Mouse (Mus musculus): ENCODE results near the gene Lrig1. TPM values are rescaled to one million over a fixed set of nuclear protein-coding genes. Genes with fewer than 3 reads are reported as not detected.

Lrig1 gene
- polyA plus RNA-seq, 1 experiment: 12.1 TPM

DNA sequence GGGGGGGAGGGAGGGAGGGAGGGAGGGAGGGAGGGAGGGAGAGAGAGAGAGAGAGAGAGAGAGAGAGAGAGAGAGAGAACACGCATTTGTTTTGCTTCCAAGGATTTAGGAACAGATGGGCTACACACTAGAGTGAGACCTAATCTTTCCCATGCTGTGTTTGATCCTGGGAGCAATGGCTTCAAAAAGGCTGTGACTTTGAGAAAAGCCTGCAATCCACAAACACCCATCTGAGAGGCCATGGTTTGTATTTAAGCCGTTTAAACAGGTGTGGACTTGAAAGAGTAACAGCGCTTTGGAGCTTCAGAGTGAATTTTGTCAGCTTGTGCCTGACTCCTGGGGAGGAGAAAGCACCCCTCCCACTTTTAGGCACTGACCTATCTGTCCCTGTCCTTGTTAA, 29.2 kb upstream of the Lrig1 start:
- 67% methylated on average over 3 of the region's 3 CpGs for WGBS
- Histone ChIP-seq H3K27me3 (replicated peaks; ENCODE audit: control insufficient read depth, insufficient read depth, low read length) (no peaks in the 10 kb centered on the region), H3K36me3 (ENCODE audit: control insufficient read depth, insufficient read depth, low read length) (no peaks in the 10 kb centered on the region), H3K4me1 (ENCODE audit: control insufficient read depth, insufficient read depth, low read length) (peaks cover 5% of the 10 kb centered on the region; the same call in 1 of the 2 replicates), H3K27ac (ENCODE audit: insufficient read depth, low read depth, low read length) (no peak overlapping the region), H3K4me3 (ENCODE audit: insufficient read depth, low read depth, low read length) (no peak overlapping the region)
- DNase-seq: no peak
- no peak for TF ChIP-seq POLR2A (IDR thresholded peaks at IDR 0.05; ENCODE audit: low read depth, low read length)
- TF ChIP-seq CTCF (conservative IDR thresholded peaks at IDR 0.05; ENCODE audit: insufficient read depth, insufficient read length, low read depth, low read length): no peak

- TF ChIP-seq CTCF (conservative IDR thresholded peaks at IDR 0.05; ENCODE audit: insufficient read depth, insufficient read length, low read depth, low read length) (no peak), POLR2A (IDR thresholded peaks at IDR 0.05; ENCODE audit: low read depth, low read length) (no peak)
These were observed 24.7 kb upstream of the Lrig1 start for GRCm38 (mm10) chr6:94724612-94725011.

GRCm38 (mm10) chr6:94718607-94719346, 18.8 kb upstream of the Lrig1 start:
- 81% methylated on average over 15 of the region's 15 CpGs for WGBS
- DNase-seq: no peak
- TF ChIP-seq CTCF (conservative IDR thresholded peaks at IDR 0.05; ENCODE audit: insufficient read depth, insufficient read length, low read depth, low read length): no peak
- no peak for TF ChIP-seq POLR2A (IDR thresholded peaks at IDR 0.05; ENCODE audit: low read depth, low read length)
- Histone ChIP-seq H3K36me3 (ENCODE audit: control insufficient read depth, insufficient read depth, low read length) (no peaks in the 10 kb centered on the region), H3K4me3 (ENCODE audit: insufficient read depth, low read depth, low read length) (no peak overlapping the region), H3K27me3 (replicated peaks; ENCODE audit: control insufficient read depth, insufficient read depth, low read length) (no peaks in the 10 kb centered on the region), H3K27ac (ENCODE audit: insufficient read depth, low read depth, low read length) (no peak overlapping the region), H3K4me1 (ENCODE audit: control insufficient read depth, insufficient read depth, low read length) (no peaks in the 10 kb centered on the region; the same call in 1 of the 2 replicates)

More at GRCm38 (mm10) chr6:94724612-94725011, 24.7 kb upstream of the Lrig1 start:
- DNase-seq: no peak
- H3K27me3 ChIP-seq (replicated peaks; ENCODE audit: control insufficient read depth, insufficient read depth, low read length): no peaks in the 10 kb centered on the region
- no peaks in the 10 kb centered on the region for H3K36me3 ChIP-seq (ENCODE audit: control insufficient read depth, insufficient read depth, low read length)
- H3K4me3 ChIP-seq (ENCODE audit: insufficient read depth, low read depth, low read length): no peak overlapping the region
- no peaks in the 10 kb centered on the region; the same call in 1 of the 2 replicates for H3K4me1 ChIP-seq (ENCODE audit: control insufficient read depth, insufficient read depth, low read length)
- H3K27ac ChIP-seq (ENCODE audit: insufficient read depth, low read depth, low read length): no peak overlapping the region
- 51% methylated on average over 1 of the region's 1 CpGs for WGBS

GRCm38 (mm10) chr6:94717705-94718489, 17.9 kb upstream of the Lrig1 start:
- H3K27me3 ChIP-seq (replicated peaks; ENCODE audit: control insufficient read depth, insufficient read depth, low read length): no peaks in the 10 kb centered on the region
- no peak overlapping the region for H3K4me3 ChIP-seq (ENCODE audit: insufficient read depth, low read depth, low read length)
- WGBS: 49% methylated on average over 7 of the region's 7 CpGs
- H3K27ac ChIP-seq (ENCODE audit: insufficient read depth, low read depth, low read length): no peak overlapping the region
- no peaks in the 10 kb centered on the region; the same call in 1 of the 2 replicates for H3K4me1 ChIP-seq (ENCODE audit: control insufficient read depth, insufficient read depth, low read length)
- H3K36me3 ChIP-seq (ENCODE audit: control insufficient read depth, insufficient read depth, low read length): no peaks in the 10 kb centered on the region
- peak; percentile 28 for DNase-seq
- TF ChIP-seq POLR2A (IDR thresholded peaks at IDR 0.05; ENCODE audit: low read depth, low read length) (no peak), CTCF (conservative IDR thresholded peaks at IDR 0.05; ENCODE audit: insufficient read depth, insufficient read length, low read depth, low read length) (no peak)

DNA sequence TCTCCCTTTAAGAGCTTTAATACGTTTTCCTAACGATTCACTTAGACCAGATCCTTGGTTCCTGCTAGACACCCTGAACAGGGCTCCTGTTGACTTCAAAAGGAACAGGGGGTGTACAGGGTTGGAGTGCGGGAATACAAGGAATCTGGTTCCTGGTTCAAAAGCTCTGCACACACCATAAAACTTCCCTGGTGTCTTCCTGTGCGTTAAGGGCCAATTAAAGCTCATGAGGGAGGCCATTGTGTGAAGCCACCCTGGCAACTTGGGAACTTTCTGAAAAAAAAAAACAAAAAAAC, 15.6 kb upstream of the Lrig1 start:
- no peak for TF ChIP-seq CTCF (conservative IDR thresholded peaks at IDR 0.05; ENCODE audit: insufficient read depth, insufficient read length, low read depth, low read length)
- TF ChIP-seq POLR2A (IDR thresholded peaks at IDR 0.05; ENCODE audit: low read depth, low read length): no peak
- H3K4me1 ChIP-seq (ENCODE audit: control insufficient read depth, insufficient read depth, low read length): no peaks in the 10 kb centered on the region; the same call in 1 of the 2 replicates
- H3K36me3 ChIP-seq (ENCODE audit: control insufficient read depth, insufficient read depth, low read length): no peaks in the 10 kb centered on the region
- no peaks in the 10 kb centered on the region for H3K27me3 ChIP-seq (replicated peaks; ENCODE audit: control insufficient read depth, insufficient read depth, low read length)
- no peak overlapping the region for H3K27ac ChIP-seq (ENCODE audit: insufficient read depth, low read depth, low read length)
- no peak overlapping the region for H3K4me3 ChIP-seq (ENCODE audit: insufficient read depth, low read depth, low read length)
- WGBS: 46% methylated on average over 4 of the region's 4 CpGs
- DNase-seq: no peak

- Histone ChIP-seq H3K36me3 (ENCODE audit: control insufficient read depth, insufficient read depth, low read length) (no peaks in the 10 kb centered on the region), H3K4me3 (ENCODE audit: insufficient read depth, low read depth, low read length) (no peak overlapping the region), H3K27ac (ENCODE audit: insufficient read depth, low read depth, low read length) (no peak overlapping the region), H3K27me3 (replicated peaks; ENCODE audit: control insufficient read depth, insufficient read depth, low read length) (no peaks in the 10 kb centered on the region), H3K4me1 (ENCODE audit: control insufficient read depth, insufficient read depth, low read length) (no peaks in the 10 kb centered on the region; the same call in 1 of the 2 replicates)
- WGBS: 50% methylated on average over 13 of the region's 13 CpGs
- TF ChIP-seq CTCF (conservative IDR thresholded peaks at IDR 0.05; ENCODE audit: insufficient read depth, insufficient read length, low read depth, low read length) (no peak), POLR2A (IDR thresholded peaks at IDR 0.05; ENCODE audit: low read depth, low read length) (no peak)
- no peak for DNase-seq
These were observed 15.1 kb upstream of the Lrig1 start for GRCm38 (mm10) chr6:94714815-94715644.

Data from kidney, adult 2 months (tissue).